Mouse (Mus musculus): Measurements from ENCODE around the gene Ncor2. TPM values are rescaled to one million over a fixed set of nuclear protein-coding genes. Genes with fewer than 3 reads are reported as not detected.

The Ncor2 gene
- polyA plus RNA-seq, 2 experiments from 2014 or later = 4.0 to 6.1 TPM

DNA sequence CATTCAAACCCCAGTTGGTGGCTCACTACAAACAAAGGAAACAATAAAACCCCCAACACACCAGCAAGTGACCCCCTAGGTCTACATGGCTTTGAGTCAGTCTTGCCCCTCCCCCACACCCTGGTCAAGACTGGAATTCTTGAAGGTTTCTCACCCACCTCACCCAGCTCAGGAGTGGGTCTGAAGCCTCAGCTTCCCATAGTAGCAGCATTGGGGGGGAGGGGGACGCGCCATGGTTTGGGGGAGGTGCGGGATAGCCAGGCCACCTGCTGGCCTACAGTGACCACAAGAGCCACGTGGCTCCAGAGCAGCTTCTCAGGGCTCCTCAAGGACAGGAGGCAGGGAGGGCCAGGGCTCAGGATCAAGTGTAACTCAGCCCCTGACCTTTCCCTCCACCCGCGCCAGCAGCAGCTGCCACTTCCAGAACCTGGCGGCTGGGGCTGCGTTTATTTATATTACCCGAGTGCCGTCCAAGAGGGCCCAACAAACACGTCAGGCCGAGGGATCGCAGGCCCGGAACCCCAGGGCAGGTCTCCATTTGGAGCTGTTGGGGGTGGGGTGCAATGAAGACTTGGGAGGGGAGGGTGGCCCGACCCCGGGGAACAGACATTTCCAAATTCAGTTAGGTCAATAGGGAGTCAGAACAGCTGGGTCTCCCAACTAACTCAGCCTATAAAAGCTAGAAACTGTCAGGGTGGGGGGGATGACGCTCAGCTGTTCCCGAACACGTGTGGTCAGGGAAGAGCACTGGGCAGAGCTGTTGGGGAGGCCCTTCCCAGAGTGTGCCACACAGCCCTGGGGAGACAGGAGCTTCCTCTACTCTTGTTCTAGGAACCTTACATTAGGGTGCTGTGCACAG, 122.1 kb downstream of the Ncor2 start:
- ATAC-seq = no peak

DNA sequence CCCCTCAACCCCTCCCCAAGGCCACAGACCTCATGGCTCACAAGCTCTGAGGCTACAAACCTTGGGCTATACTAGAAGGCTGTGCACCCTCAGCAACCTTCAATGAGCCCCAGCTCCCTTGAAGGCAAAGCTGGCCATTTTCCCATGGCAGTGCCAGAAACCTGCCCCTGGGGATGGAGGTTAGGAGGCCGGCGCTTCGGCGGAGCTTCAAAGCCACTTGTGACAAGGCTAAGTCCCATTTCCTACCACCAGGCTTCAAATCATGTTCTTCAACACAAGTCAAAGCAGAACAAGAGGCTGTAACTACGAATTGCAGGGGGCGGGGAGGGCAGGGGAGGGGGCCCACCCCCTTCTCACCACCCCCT, 122.7 kb downstream of the Ncor2 start:
- no peak for ATAC-seq

DNA sequence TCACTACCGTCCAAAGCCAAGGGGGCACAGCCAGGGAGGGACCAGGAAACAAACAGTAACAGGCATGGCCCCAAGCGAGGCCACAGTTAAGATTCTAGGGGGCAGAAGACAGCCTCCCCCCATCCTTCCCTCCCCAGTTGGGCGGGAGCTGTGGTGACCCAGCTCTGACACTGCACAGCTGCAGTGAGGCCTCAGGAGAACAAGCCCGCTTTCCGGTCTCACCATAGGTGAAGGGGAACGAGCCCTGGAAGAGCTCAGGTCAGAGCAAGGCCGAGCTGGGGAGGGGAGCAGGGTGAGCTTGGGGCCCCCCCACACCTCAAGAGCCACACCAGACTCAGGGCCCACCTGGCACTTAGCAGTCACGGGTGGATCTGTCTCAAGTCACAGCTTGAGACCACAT, 123.1 kb downstream of the Ncor2 start:
- ATAC-seq = no peak

DNA sequence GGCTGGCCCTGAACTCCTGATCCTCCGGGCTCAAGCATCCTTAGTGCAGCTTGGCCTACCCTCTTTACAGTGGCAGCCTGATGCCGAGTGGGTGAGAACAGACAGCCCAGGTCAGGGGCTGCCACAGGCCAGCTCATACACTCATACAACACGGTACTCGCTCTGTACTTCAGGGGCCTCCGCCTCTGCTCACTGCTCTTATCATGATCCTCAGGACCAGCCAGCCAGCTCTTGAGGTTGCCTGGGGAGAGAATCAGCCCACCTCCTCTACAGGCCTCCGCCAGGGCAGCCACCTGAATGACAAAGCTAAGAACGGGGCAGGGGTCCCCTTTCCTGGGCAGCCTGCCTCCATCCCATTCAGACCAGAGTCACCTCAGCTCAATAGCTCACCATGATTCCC, 125.4 kb downstream of the Ncor2 start:
- no peak for ATAC-seq

DNA sequence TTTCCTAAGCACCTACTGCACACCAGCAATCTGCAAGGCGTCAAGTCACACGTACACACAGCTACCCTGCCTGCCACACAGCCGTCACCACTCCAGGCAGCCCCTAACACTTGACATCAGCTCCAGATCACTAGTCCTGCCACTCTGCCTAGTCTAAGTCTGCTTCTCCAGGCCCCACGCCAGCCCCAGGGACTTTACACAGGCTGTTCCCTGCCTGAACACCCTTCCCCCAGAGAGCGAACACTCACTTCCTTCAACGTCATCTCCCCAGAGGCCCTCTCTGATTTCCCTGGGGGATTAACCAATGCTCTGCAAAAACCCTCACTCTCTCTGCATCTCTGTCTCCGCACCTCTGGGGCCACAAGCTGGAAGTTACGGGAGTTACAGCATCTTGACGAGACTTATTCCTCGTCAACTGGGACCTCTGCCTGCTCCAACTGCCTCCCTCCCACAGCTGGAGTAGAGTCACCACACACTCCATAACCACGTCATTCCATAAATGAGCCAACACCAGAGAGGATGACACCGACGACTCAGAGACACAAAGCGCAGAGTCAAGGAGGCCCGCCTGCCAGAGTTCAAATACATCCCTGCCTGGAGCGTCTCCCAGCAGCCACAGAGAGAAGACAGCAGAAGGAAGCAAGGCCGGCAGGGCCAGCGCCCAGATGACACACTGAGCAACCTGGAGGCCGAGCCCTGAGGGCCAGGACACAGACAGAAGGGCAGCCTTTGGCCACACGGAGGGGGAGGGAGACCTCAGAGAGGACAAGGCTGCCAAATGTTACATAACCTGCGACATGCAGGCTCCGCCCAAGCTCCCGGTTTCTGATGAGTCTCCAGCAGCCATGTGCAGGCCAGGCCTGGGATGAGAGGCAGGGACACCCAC, 126.2 kb downstream of the Ncor2 start:
- no peak for ATAC-seq

DNA sequence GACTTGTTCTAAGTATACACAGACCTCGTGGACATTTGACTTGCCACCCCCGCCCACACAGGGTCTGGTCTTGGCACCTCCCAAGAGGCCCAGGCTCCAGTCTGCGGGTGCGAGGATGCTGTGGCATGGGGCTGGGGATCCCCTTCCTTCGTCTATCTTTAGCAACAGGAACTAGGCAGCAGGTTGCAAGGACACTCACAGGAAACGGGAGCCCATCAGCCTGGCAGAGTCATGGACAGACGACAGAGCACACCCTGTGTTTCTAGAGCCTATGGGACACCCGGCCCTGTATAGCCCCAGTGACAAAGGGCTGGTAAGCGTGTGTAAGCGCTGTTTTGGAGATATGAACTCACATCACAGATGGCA, 126.8 kb downstream of the Ncor2 start:
- ATAC-seq = no peak

DNA sequence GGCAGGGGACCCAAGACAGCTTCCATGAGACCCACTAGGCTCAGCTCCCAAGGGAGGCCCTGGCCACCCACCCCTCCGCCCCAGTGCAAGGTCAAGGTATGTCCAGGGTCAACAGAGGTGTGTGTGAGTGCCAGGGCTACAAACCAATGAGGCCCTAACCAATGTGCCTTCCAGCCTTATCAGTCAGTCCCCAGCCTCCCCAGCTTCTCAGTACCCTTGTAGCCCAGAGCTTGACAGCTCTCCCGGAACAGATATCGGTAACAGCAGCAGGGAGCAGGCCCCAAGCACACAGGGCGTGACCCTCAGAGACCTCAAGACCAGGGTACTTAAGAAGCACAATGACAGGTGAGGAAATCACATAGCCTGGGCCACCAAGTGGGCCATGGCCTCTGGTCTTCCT, 129.5 kb downstream of the Ncor2 start:
- no peak for ATAC-seq

DNA sequence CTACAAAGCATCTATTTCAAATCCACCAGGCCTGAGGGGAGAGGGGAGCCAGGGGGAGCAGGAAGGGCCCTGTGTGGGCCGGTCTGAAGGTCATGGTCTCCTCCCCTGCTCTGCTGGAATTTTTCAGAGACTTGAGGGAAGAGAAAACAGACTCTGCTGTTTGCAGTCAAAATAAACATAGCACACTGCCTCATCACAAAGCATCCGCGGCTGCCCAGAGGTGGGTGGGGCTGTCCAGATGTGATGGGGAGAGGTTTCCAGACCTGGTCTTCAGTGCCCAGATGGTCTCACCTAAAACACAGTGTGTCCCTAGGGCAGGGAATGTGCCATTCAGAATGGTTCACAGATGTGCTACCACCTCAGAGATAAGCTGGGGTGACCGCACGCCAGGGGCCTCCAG, 132.6 kb downstream of the Ncor2 start:
- no peak for ATAC-seq

DNA sequence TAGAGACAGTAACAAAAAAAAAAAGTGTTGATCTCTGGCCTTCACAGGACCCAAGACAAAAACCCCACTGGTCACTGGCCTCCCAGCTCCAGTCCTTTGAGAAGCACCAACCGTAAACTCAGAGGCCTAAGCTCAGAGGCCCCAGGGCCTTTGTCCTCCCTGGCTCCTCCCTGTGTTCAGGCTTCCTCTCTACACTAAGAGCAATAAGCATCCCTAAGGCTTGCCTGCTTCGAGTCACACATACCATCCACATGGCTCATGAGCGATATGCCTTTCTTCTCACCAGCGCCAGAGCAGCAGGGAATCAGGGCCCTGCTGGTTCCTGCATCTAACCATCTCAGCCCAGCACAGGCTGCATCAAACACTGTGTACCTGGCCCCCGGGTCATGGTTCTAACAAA, 133.8 kb downstream of the Ncor2 start:
- ATAC-seq = no peak

DNA sequence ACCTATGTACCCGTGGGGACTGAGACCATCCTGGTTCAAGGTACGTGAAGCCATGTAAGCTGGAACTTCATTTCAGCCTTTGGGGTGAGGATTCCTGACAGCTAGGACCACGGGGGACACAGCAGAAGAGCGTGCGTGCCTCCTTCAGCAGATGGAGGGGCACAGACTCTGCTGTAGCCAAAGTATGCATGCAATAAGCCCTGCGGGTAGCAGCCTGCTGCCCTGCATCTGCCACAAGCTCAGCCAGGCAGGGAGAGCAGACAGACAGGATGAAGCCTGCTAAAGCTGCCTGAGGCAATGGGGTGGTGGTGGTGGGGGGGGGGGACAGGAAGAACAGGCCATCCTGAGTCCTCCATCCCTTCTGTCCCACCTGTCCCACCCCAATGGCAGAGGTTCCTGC, 135.6 kb downstream of the Ncor2 start:
- ATAC-seq = no peak

DNA sequence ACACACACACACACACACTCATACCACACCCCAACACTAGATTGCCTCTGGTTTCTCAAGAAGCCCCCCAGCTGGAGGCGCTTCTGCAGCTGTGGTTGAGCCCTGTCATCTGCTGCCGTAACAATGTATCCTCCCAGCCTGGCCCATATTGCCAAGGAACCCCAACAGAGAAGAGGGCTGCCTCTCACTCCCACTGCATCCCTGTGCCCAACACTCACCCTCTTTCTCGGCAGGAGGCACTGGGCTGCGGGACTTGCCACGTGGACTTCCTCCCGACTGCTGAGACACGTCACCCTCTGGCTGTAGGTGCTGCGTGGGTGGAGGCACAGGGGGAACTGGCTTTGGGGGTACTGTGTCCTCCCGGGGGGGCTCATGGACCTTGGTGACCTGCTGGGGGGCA, 137.4 kb downstream of the Ncor2 start:
- ATAC-seq = no peak

DNA sequence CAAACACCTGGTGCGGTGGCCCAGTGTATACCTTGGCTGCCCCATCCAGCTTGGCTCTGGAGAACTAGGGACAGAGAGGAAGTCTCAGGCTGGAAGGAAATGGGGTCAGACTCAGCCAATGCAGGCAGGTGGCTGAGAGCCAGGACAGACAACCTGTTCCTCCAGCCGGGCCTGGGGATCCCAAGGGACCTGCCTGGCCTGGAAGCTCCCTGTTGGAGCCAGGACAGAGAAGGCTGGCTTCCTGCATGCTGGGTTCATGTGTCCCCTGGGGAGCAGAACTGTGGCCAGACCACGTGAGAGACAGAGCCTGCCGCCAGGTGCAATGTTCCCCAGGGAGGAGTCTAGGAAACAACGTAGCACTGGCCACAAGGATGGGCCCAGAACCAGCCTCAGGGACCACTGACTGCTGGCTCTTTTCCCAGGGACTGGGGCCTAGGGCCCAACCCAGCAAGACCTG, 138.9 kb downstream of the Ncor2 start:
- no peak for ATAC-seq

DNA sequence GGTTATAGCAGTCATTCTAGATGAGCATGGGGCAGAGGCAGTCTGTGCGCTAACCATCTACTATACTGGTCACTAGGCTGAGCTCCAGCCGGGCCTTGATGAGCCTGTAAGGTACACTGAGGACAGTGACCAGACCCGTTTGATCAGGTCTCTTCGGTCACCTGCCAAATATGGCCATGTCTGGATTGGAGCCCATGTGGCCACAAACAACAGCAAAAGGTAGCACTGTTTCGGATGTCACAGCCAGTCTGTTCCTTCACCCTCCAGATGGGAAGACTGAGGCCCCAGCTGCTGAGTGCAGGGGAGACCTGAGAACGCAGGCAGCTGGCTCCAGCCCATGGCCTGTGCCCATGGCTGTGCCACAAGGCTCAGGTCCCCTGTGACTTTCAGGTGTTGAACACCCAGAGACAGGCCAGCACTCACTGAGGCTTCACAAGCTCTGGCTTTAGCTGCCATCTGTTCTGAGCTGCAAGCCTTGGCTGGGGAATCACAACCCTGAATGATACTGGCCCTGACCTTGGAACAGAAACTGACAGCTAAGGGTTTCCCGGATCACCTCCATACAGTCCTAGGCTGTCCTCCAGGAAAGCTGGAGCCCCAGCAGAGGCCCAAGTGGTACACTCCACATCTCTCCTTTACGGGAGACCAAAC, 139.5 kb downstream of the Ncor2 start:
- ATAC-seq = no peak

DNA sequence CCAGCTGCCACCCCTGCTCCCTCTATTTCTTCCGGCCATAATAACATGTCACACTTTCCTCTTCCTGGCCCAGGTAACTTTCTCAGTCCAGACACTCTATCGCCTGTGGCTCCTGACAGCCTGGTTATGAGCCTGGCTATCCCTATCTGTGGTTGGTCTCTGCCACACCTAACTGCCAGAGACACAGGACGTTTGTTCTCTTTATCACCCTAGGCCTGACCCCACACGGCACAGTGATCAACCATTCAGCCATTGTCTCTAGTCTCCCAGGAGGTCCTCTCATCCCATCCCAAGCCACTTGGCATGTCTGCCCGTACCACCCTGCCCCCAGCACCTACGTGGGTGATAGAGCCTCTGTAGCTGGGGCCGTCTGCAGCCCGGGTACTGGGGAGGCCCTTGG, 142.5 kb downstream of the Ncor2 start:
- no peak for ATAC-seq

DNA sequence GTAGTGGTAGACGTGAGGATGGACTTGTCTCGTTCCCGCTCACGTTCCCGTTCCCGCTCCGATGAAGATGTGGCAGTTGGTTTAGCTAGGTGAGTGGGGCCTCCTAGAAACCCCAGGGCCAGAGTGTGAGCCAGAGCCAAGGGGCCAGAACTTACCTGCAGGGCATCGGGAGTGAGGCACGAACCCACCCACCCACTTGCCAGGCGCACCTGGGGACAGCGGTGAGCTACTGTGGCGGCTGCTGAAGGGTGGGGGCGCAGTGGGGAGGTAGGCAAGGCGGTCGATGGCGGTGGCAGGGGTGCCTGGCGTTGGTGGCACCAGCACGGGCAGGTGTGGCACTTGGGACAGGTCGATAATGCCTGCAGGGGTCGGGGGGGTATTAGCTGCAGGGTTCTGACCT, 150.1 kb downstream of the Ncor2 start:
- ATAC-seq = no peak

DNA sequence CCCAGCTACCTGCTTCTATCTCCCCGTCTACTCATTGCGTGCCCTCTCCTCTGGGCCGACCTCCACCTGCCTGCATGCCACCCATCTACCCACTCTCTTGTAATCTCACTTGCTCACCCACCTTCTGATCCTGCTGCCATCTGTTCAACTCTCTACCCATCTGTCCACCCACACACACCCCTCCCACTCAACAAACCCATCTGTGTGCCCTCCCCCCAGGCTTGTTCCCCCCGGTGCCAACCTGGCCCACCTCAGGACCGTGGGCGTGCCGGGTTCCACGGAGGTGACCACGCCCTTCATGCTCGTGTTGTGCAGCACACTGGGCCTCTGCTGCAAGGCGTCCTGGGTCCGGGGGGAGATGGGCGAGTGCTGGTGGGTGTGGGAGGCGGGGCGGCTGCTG, 150.6 kb downstream of the Ncor2 start:
- no peak for ATAC-seq

DNA sequence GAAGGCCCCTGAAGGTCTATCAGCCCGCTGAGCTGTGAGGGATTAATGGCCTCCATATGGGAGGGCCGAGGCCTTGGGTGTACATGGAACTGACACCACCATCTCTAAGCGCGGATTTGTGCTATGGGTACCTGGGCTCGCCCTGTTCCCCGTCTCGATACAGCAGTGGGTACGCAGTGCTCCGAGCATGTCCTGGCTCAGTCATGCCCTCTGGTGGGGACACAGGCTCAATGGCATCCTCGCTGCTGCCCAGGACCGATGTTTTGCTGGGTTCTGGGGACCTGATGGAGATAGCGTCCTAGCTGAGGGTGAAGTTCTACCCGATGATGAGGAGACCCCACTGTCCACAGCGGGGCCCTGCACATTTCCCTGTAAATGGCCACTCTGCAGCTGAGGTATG, 155.0 kb downstream of the Ncor2 start:
- no peak for ATAC-seq

DNA sequence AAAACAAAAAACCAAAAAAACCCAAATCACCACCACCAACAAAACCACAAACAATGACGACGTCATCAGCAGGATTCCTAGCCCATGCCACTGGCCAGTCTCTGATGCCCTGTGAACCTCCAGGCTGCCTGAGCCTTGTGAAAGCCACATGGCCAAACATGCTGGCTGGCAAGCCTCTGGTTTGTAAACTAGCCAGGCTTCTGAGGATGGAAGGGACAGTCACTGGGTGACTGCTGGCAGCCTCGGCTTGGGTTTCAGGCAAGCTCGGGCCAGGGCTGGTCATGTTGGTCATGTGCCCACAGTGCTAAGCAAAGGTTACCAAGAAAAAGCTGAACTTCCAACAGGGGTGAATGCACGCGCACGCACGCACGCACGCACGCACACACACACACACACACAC, 157.7 kb downstream of the Ncor2 start:
- no peak for ATAC-seq

DNA sequence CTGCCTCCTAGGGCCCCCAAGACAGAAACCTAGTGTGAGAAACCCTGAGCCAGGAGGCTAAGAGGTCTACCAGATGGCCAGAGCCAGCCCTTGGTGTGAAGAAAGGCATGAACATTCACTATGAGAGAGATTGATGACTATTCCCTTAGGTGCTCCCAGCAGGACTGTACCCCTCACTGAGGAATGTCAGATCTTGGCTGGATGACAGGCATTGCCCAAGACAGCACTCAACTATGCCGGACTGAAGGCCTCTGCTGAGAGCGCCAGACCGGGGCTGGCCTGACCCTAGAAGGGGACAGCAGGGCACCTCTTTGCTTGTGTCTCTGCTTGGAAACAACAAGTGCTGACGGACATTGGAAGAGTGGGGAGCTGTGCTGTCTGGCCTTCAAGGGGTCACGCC, 159.9 kb downstream of the Ncor2 start:
- no peak for ATAC-seq

DNA sequence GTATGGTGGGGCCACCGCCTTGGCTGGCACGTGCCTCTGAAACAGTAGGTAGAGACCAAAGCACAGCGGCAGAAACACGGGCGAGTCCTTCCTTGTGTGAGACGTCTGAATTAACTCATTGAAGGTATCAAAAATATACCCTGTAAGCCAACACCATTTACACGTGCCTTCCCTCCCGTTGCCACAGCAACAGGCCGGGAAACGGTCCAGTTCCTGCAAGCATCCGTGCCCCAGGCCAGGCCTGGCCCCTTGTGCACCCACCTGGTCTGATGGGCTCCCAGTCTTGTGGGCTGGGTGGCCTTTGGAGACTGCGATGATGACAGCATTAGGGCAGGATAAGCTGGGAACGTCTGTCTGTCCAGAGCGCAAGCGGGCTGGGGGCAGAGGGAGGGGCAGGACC, 161.7 kb downstream of the Ncor2 start:
- ATAC-seq = no peak

DNA sequence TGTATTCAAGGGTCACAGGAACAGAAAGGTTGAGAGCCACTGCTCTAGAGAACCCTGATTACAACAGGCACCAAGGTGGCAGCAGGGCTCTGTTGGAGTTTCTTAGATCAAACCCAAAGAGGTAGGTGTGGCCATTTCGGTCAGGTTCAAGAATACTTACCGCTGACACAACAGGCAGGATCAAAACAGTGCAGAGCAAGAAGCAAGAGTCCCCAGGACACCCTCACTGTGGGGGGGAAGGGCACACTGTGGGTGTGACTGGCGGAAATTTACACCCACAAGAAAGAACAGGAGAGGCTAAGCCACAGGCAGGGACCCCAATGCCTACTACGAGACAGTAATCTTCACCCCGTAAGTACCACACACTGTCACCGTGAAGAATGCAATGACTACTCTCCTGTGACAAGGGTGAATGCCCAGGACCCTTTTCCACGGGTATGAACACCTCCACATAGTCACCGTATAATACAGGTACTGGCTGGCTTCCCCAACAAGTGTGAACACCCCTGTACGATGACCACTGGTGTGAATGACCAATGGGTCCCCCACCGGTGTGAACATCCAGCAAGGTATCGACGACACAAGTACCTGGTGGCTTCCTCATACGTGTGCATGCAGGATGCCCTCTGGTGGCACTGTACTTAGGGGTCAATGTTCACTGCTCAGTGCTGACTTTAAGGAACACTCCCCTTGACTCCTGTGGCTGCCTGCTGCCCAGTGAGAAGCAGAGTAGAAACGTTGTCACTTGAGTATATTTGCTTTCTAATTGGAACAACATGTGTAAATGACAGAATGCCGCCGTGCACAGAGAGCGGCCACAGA, 162.4 kb downstream of the Ncor2 start:
- ATAC-seq = no peak

DNA sequence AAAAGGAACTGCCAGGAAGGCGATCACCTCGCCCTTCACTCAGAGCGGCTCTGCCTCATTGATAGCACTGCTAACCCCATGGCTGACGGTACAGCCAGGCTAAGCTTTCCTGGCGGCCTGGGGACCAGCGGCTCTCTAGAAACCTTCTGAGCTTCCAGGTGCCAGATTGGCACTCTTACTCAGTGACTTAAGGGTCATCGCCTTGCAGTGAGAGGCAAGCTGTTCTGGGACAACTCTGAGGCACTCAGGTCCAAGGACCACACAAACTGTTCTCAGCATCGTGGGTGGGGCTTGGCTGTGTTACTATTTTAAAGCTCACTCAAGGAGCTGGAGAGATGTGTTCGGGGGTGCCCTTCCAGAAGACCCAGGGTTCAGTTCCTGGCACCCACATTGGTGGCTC, 163.4 kb downstream of the Ncor2 start:
- ATAC-seq = no peak

DNA sequence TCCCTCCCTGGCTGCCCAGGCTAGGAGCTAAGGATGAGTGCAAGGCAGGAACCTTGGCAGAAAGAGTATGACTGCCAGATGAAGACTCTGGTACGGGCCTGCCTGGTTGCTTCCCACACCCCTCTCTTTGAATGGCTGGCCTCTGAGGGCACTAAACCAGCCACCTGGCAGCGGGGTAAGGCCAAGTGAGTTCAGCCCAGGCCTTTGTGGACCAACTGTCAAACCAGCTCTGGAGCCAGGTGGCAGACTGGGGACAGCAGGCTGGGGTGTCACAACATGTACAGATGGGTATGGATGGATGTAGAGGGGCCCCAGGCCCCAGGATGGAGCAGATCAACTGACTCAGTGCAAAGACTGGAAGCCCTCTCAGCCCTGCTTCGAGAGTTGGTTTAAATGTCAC, 164.0 kb downstream of the Ncor2 start:
- no peak for ATAC-seq

Data from CD4-positive, CD25-positive, alpha-beta regulatory T cell, adult 4 months (primary cell).